Mouse (Mus musculus): Measurements from ENCODE around the gene Svep1.
A peak's percentile ranks its signal among the peaks of the same experiment; 100 is the strongest.

The Svep1 gene

GRCm38 (mm10) chr4:58084155-58084554 is 122.5 kb downstream of the Svep1 start:
- DNase-seq (ENCODE audit: low spot score in 2 of 2): no peak

GRCm38 (mm10) chr4:58082588-58082987 is 124.1 kb downstream of the Svep1 start:
- DNase-seq (ENCODE audit: low spot score in 2 of 2): peak; percentile 55 to 68

- peak; percentile 38 to 44 for DNase-seq (ENCODE audit: low spot score in 2 of 2)
These were observed 127.0 kb downstream of the Svep1 start for GRCm38 (mm10) chr4:58079631-58080030.

- DNase-seq (ENCODE audit: low spot score in 2 of 2): no peak
These were observed 128.7 kb downstream of the Svep1 start for GRCm38 (mm10) chr4:58077950-58078349.

GRCm38 (mm10) chr4:58077536-58077935 is 129.1 kb downstream of the Svep1 start:
- no peak for DNase-seq (ENCODE audit: low spot score in 2 of 2)

GRCm38 (mm10) chr4:58072888-58073287 is 133.8 kb downstream of the Svep1 start:
- DNase-seq (ENCODE audit: low spot score in 2 of 2): no peak

- no peak for DNase-seq (ENCODE audit: low spot score in 2 of 2)
These were observed 137.8 kb downstream of the Svep1 start for GRCm38 (mm10) chr4:58068886-58069285.

GRCm38 (mm10) chr4:58064721-58065120 is 141.9 kb downstream of the Svep1 start:
- DNase-seq (ENCODE audit: low spot score in 2 of 2): no peak

GRCm38 (mm10) chr4:58062933-58063332 is 143.7 kb downstream of the Svep1 start:
- no peak for DNase-seq (ENCODE audit: low spot score in 2 of 2)

- no peak for DNase-seq (ENCODE audit: low spot score in 2 of 2)
These were observed 151.0 kb downstream of the Svep1 start for GRCm38 (mm10) chr4:58055653-58056052.

GRCm38 (mm10) chr4:58054441-58054840 is 152.2 kb downstream of the Svep1 start:
- no peak for DNase-seq (ENCODE audit: low spot score in 2 of 2)

- no peak for DNase-seq (ENCODE audit: low spot score in 2 of 2)
These were observed 155.9 kb downstream of the Svep1 start for GRCm38 (mm10) chr4:58050746-58051145.

- no peak for DNase-seq (ENCODE audit: low spot score in 2 of 2)
These were observed 156.4 kb downstream of the Svep1 start for GRCm38 (mm10) chr4:58050276-58050675.

GRCm38 (mm10) chr4:58044833-58045232 is 161.8 kb downstream of the Svep1 start:
- no peak for DNase-seq (ENCODE audit: low spot score in 2 of 2)

GRCm38 (mm10) chr4:58044356-58044755 is 162.3 kb downstream of the Svep1 start:
- DNase-seq (ENCODE audit: low spot score in 2 of 2): no peak

- no peak for DNase-seq (ENCODE audit: low spot score in 2 of 2)
These were observed 166.6 kb downstream of the Svep1 start for GRCm38 (mm10) chr4:58040093-58040492.

- no peak for DNase-seq (ENCODE audit: low spot score in 2 of 2)
These were observed 169.5 kb downstream of the Svep1 start for GRCm38 (mm10) chr4:58037096-58037705.

GRCm38 (mm10) chr4:58034663-58035062 is 172.0 kb downstream of the Svep1 start:
- DNase-seq (ENCODE audit: low spot score in 2 of 2): no peak

- no peak for DNase-seq (ENCODE audit: low spot score in 2 of 2)
These were observed 173.9 kb downstream of the Svep1 start for GRCm38 (mm10) chr4:58032714-58033113.

- no peak for DNase-seq (ENCODE audit: low spot score in 2 of 2)
These were observed 197.6 kb downstream of the Svep1 start, which contains the start of gene Txndc8 for GRCm38 (mm10) chr4:58009024-58009423. Txndc8 (minus strand) TSS chr4:58009124.

GRCm38 (mm10) chr4:58003501-58003900 is 203.2 kb downstream of the Svep1 start:
- DNase-seq (ENCODE audit: low spot score in 2 of 2): no peak

Measured in urinary bladder, postnatal 36 days (tissue).